Mouse (Mus musculus) CH12.LX (cell line): ENCODE results near the gene Aspdh. TPM values are rescaled to one million over a fixed set of nuclear protein-coding genes. Genes with fewer than 3 reads are reported as not detected.

ENCODE experiments used
- DNase-seq: peaks from one replicate; pipeline ENCODE4 v3.0.0-alpha.2; 2013; ENCODE audit errors: extremely low read depth
- H3K27ac ChIP-seq: 2 replicates; pipeline ENCODE4 v1.5.1; 2012; ENCODE audit warnings: low read depth, mild to moderate bottlenecking, control low read depth, moderate library complexity; ENCODE audit not compliant: insufficient read depth
- H3K27me3 ChIP-seq: replicated peaks from 2 replicates; pipeline ENCODE3; 2012; ENCODE audit warnings: inconsistent platforms
- H3K36me3 ChIP-seq, 2 experiments: replicated peaks in 1 of 2; 2 replicates each; pipeline versions ENCODE3 to v1.6.1; 2012; ENCODE audit warnings: inconsistent platforms in 1 of 2, low read length in 1 of 2, mild to moderate bottlenecking in 1 of 2, mixed read lengths in 1 of 2, moderate library complexity in 1 of 2; ENCODE audit not compliant: control insufficient read depth in 1 of 2, insufficient read depth in 1 of 2
- H3K4me1 ChIP-seq, 2 experiments: 2 replicates each; pipeline ENCODE4 v1.6.1; 2012; ENCODE audit warnings: inconsistent platforms in 1 of 2, moderate library complexity in 1 of 2; ENCODE audit not compliant: insufficient read depth in 2 of 2, control insufficient read depth in 1 of 2
- H3K4me2 ChIP-seq: 2 replicates; pipeline ENCODE4 v1.6.1; 2012; ENCODE audit warnings: low read depth, mild to moderate bottlenecking, control low read depth; ENCODE audit not compliant: poor library complexity, insufficient read depth, severe bottlenecking
- H3K4me3 ChIP-seq, 3 experiments: fragments of 150-350 bp in 1 of 3; sonication (generic) in 1 of 3; replicated peaks in 1 of 3; 2 replicates each; pipeline versions ENCODE3 to v1.5.1; 2011 to 2012; ENCODE audit warnings: low read depth in 2 of 3, low read length in 2 of 3, mild to moderate bottlenecking in 2 of 3, moderate library complexity in 2 of 3, control low read depth in 1 of 3, improper control_type of control experiment in 1 of 3, inconsistent platforms in 1 of 3, mixed read lengths in 1 of 3; ENCODE audit not compliant: poor library complexity in 1 of 3
- H3K79me2 ChIP-seq: replicated peaks from 2 replicates; pipeline ENCODE4 v1.6.1; 2012; ENCODE audit warnings: mild to moderate bottlenecking, moderate library complexity; ENCODE audit not compliant: control insufficient read depth, poor library complexity, insufficient read depth, severe bottlenecking; ENCODE audit errors: extremely low read depth
- H3K9ac ChIP-seq: 2 replicates; pipeline ENCODE4 v1.6.1; 2012; ENCODE audit warnings: low read depth, mild to moderate bottlenecking, control low read depth, moderate library complexity; ENCODE audit not compliant: insufficient read depth
- H3K9me3 ChIP-seq: replicated peaks from 2 replicates; pipeline ENCODE3; 2012; ENCODE audit warnings: low read length, inconsistent platforms, mixed read lengths
- BHLHE40 ChIP-seq: IDR thresholded peaks from 2 replicates; pipeline ENCODE4 v1.6.1; 2011; ENCODE audit warnings: mild to moderate bottlenecking, low read depth, low read length, improper control_type of control experiment
- CHD1 ChIP-seq: IDR thresholded peaks from 2 replicates; pipeline ENCODE4 v1.6.1; 2012; ENCODE audit warnings: low read depth, low read length, improper control_type of control experiment, inconsistent platforms
- CHD2 ChIP-seq: IDR thresholded peaks from 2 replicates; pipeline ENCODE4 v1.6.1; 2011; ENCODE audit warnings: low read length, improper control_type of control experiment
- E2F4 ChIP-seq: IDR thresholded peaks from 2 replicates; pipeline ENCODE4 v1.6.1; 2011; ENCODE audit warnings: low read depth, low read length, improper control_type of control experiment; ENCODE audit not compliant: insufficient replicate concordance
- ELF1 ChIP-seq: IDR thresholded peaks from 2 replicates; pipeline ENCODE4 v1.6.1; 2014; ENCODE audit warnings: low read depth, mild to moderate bottlenecking, inconsistent platforms, low read length, improper control_type of control experiment
- ETS1 ChIP-seq: conservative IDR thresholded peaks from 2 replicates; pipeline ENCODE4 v1.6.1; 2012; ENCODE audit warnings: low read depth, mild to moderate bottlenecking, inconsistent platforms, low read length, improper control_type of control experiment, moderate library complexity
- JUN ChIP-seq: IDR thresholded peaks from 2 replicates; pipeline ENCODE4 v1.6.1; 2011; ENCODE audit warnings: low read depth, mild to moderate bottlenecking, low read length, improper control_type of control experiment, moderate library complexity; ENCODE audit not compliant: insufficient read depth
- MAX ChIP-seq: IDR thresholded peaks from 2 replicates; pipeline ENCODE4 v1.6.1; 2011; ENCODE audit warnings: low read length, improper control_type of control experiment
- MAZ ChIP-seq: IDR thresholded peaks from 2 replicates; pipeline ENCODE4 v1.6.1; 2012; ENCODE audit warnings: low read depth, mild to moderate bottlenecking, inconsistent platforms, low read length, improper control_type of control experiment, moderate library complexity
- MXI1 ChIP-seq: IDR thresholded peaks from 2 replicates; pipeline ENCODE4 v1.6.1; 2011; ENCODE audit warnings: mild to moderate bottlenecking, low read depth, low read length, improper control_type of control experiment
- MYC ChIP-seq: IDR thresholded peaks from 2 replicates; pipeline ENCODE4 v1.6.1; 2011; ENCODE audit warnings: low read depth, mild to moderate bottlenecking, improper control_type of control experiment, low read length
- PAX5 ChIP-seq: IDR thresholded peaks from 2 replicates; pipeline ENCODE4 v1.6.1; 2012; ENCODE audit warnings: low read length, inconsistent platforms, mixed read lengths
- RCOR1 ChIP-seq: conservative IDR thresholded peaks from 2 replicates; pipeline ENCODE4 v1.6.1; 2012; ENCODE audit warnings: low read depth, mild to moderate bottlenecking, inconsistent platforms, low read length, improper control_type of control experiment
- SIN3A ChIP-seq: IDR thresholded peaks from 2 replicates; pipeline ENCODE4 v1.6.1; 2012; ENCODE audit warnings: low read length, improper control_type of control experiment, inconsistent platforms
- TCF12 ChIP-seq: IDR thresholded peaks from 2 replicates; pipeline ENCODE4 v1.6.1; 2014; ENCODE audit warnings: low read depth, mild to moderate bottlenecking, inconsistent platforms, low read length, improper control_type of control experiment
- USF1 ChIP-seq: IDR thresholded peaks from 2 replicates; pipeline ENCODE4 v1.6.1; 2014; ENCODE audit warnings: low read depth, mild to moderate bottlenecking, inconsistent platforms, low read length, improper control_type of control experiment
- ZMIZ1 ChIP-seq: IDR thresholded peaks from 2 replicates; pipeline ENCODE4 v1.6.1; 2012; ENCODE audit warnings: low read depth, mild to moderate bottlenecking, inconsistent platforms, low read length, improper control_type of control experiment
- ZNF384 ChIP-seq: IDR thresholded peaks from 2 replicates; pipeline ENCODE4 v1.6.1; 2012; ENCODE audit warnings: low read depth, low read length, improper control_type of control experiment, inconsistent platforms
- dilution Hi-C: fragments of 300-500 bp; cut with MboI; formaldehyde crosslinking; loops from 2 replicates; pipeline ENCODE4 v1.14.3; 2020; ENCODE audit warnings: low sequenced_read_pairs; ENCODE audit not compliant: extremely low pct_unique_long_range_greater_than_20kb, extremely low pct_ligation_motif_present
- in situ Hi-C: fragments of 300-500 bp; cut with MboI; formaldehyde crosslinking; loops from 3 replicates; pipeline ENCODE4 v1.14.3; 2019; ENCODE audit warnings: low sequenced_read_pairs, low pct_ligation_motif_present, low pct_unique_long_range_greater_than_20kb, mixed read lengths
- polyA plus RNA-seq: library from polyadenylated mRNA; unstranded; fragments of >175 nt; gene quantifications from 2 replicates; pipeline ENCODE4 v1.2.1, GENCODE M21; 2012; ENCODE audit warnings: low read depth; ENCODE audit not compliant: insufficient read length
- total RNA-seq, 2 experiments: library from RNA; depleted of rRNA; stranded (reverse); fragments of 300-350 nt in 1 of 2; fragments of >200 nt in 1 of 2; gene quantifications; 2 replicates each; pipeline ENCODE4 v1.2.3; 2012 to 2014

The Aspdh gene
- total and polyA plus RNA-seq, 3 experiments: not detected

GRCm38 (mm10) chr7:44498922-44499321 is 33.7 kb downstream of the Aspdh start:
- Histone ChIP-seq H3K27me3 (no peaks in the 10 kb centered on the region), H3K9ac (no peak overlapping the region), H3K4me2 (no peak overlapping the region)
- dilution Hi-C loops: no loop called here
- no peak for TF ChIP-seq E2F4
- no peak for TF ChIP-seq MYC
- TF ChIP-seq ZMIZ1: no peak
- TF ChIP-seq CHD2: no peak
- TF ChIP-seq ETS1: no peak
- TF ChIP-seq CHD1: no peak
- TF ChIP-seq BHLHE40: no peak
- no peak for TF ChIP-seq SIN3A
- no peak for TF ChIP-seq USF1
- TF ChIP-seq, all 38 proteins: peak for 0
- in situ Hi-C loops: loop anchor here (10.0 kb wide), 1 partner anchor 234 kb away; the partner anchor contains the start of gene Gm15517
- Histone ChIP-seq H3K79me2 (peaks cover 8% of the 10 kb centered on the region; the same call in 1 of the 2 replicates), H3K36me3 (peaks cover 12 to 43% of the 10 kb centered on the region in 2 experiments), H3K9me3 (no peaks in the 10 kb centered on the region), H3K4me1 (peaks cover 4 to 21% of the 10 kb centered on the region in 2 experiments; a peak in 3 of 4 replicates), H3K4me3 (no peak overlapping the region), H3K27ac (no peak overlapping the region)
- no peak for DNase-seq

- Histone ChIP-seq H3K9ac (no peak overlapping the region), H3K79me2 (peaks cover 8% of the 10 kb centered on the region; the same call in 1 of the 2 replicates), H3K4me3 (no peak overlapping the region), H3K36me3 (peaks cover 21 to 46% of the 10 kb centered on the region in 2 experiments), H3K27me3 (no peaks in the 10 kb centered on the region), H3K4me1 (peaks cover 4 to 14% of the 10 kb centered on the region in 2 experiments; a peak in 3 of 4 replicates), H3K27ac (no peak overlapping the region), H3K9me3 (peaks cover 5% of the 10 kb centered on the region), H3K4me2 (no peak overlapping the region)
- no peak for DNase-seq
- in situ Hi-C loops (no loop called here), dilution Hi-C loops (no loop called here)
- TF ChIP-seq RCOR1: no peak
- no peak for TF ChIP-seq ZNF384
- TF ChIP-seq ELF1: no peak
- TF ChIP-seq SIN3A: no peak
- no peak for TF ChIP-seq MXI1
- no peak for TF ChIP-seq MAX
- no peak for TF ChIP-seq PAX5
- TF ChIP-seq TCF12: no peak
- no peak for TF ChIP-seq CHD1
- no peak for TF ChIP-seq MAZ
- TF ChIP-seq USF1: no peak
- TF ChIP-seq ETS1: no peak
- TF ChIP-seq JUN: no peak
- TF ChIP-seq ZMIZ1: no peak
These were observed 34.9 kb downstream of the Aspdh start for GRCm38 (mm10) chr7:44500046-44500445.
